Mouse (Mus musculus) cerebellum, adult 2 months (tissue): ENCODE data around the gene Slc22a3.

Source experiments
- CTCF ChIP-seq: fragments of 200-500 bp; IDR thresholded peaks from 2 replicates; pipeline ENCODE4 v1.5.1; 2011; ENCODE audit warnings: low read depth, mild to moderate bottlenecking, control low read depth, low read length, moderate library complexity, borderline replicate concordance; ENCODE audit not compliant: insufficient read depth
- POLR2A ChIP-seq: fragments of 200-500 bp; IDR thresholded peaks from 2 replicates; pipeline ENCODE4 v1.6.1; 2011; ENCODE audit warnings: low read length, control low read depth, borderline replicate concordance; ENCODE audit not compliant: insufficient read depth

DNA sequence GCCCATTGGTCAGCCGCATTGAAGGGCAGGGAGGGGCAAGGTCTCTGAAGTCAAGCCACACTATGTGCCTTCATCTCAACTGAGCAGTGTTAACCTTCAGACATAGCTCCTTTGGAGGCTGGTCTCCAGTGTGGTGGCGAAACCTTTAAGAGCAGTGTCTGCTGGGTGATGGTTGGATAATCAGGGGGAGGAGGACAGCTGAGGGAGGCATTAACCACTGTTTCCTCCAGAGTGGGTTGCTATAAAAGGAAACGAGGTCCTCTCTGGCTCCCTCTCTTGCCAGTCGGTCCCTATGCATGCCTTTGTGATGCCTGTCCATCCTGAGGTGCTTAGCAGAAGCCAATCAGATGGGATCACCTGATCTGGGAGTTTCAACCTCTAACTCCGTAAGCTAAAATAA is 38.8 kb downstream of the Slc22a3 start:
- TF ChIP-seq POLR2A: no peak
- TF ChIP-seq CTCF: no peak
